Mouse (Mus musculus): ENCODE results near the gene Coro2a.

Coro2a gene

DNA sequence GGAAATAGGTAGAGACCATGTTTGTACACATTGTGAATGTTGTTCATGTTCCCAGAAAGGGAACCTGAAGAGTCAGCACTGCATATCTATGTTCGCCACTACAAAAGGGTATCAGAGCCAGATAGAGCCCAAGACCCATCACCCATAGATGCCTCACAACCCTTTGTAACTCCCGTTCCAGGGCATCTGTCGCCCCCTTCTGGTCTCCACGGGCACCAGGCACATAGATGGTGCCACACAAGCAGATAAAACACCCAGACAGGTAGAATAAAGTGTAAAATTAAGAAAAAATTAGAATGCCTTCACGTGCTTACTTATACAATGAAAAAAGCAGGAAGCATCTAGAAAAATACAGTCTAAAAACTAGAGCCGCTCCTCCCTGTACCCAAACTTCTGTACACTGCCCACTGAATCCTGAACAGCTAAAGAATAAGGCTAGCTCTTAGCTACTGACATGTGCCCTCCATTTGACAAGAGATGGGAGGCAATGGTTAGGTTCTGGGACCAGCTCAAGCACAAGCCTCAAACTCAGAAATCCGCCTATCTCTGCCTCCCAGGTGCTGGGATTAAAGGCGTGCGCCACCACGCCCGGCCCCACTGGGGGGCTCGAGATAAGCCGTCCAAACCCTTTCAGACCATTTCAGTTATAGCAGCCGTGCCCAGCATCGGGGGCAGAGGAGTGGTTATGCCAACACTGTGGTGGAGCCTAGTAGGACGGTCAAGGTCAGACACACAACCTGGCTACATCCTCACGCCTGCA is 75.0 kb downstream of the Coro2a start:
- DNase-seq (ENCODE audit: low spot score in 2 of 2): no peak

GRCm38 (mm10) chr4:46526226-46526625 is 75.8 kb downstream of the Coro2a start:
- no peak for DNase-seq (ENCODE audit: low spot score in 2 of 2)

- peak in 1 of 2 experiments; percentile 51 for DNase-seq (ENCODE audit: low spot score in 2 of 2)
Observed at GRCm38 (mm10) chr4:46523324-46523723, 78.7 kb downstream of the Coro2a start.

DNA sequence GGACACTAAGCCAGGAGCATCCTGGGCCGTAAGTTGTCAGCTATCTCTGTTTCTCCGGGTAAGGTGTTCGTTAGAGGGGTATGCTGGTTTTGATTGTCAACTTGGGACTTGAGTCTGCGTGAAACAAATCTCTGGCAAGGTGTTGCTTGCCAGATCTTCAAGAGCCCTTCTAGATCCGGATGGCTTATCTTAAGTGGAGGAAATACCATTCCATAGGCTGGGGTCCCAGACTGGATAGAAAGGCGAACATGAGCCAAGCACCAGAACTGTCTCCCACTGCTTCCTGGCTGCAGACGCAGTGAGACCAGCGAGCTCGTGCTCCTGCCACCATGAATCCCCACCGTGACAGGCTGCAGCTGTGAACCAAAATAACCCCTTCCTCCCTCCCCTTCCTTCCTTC is 80.5 kb downstream of the Coro2a start:
- no peak for DNase-seq (ENCODE audit: low spot score in 2 of 2)

GRCm38 (mm10) chr4:46520491-46520890 is 81.5 kb downstream of the Coro2a start:
- DNase-seq (ENCODE audit: low spot score in 2 of 2): no peak

DNA sequence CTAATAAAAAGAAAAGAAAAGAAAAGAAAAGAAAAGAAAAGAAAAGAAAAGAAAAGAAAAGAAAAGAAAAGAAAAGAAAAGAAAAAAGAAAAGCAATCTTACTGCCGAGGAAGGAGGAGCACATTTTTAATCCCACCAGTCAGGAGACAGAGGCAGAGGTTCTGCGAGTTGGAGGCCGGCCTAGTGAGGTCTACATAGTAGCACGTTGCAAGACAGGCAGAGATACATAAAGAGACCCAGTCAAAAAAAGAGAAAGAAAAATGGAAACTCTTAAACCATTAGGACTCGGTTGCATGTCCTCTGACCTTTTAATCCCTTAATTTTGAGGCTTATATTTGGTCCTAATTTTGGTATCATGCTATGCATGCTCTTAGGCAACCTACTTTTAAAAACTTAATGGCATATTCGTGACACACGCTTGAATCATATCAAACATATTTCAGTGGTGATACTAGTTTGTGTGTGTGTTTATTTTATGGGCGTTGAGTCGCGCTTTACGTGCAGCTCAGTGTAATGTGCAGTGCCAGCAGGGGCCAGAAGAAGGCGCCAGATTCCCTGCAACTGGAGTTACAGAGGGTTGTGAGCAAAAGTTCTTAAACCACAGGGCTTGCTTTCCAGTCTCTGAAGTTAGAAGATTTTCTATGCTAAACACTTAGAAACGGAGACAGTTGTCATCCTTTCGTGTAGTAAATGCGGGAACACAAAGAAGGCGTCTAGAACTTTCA is 94.1 kb downstream of the Coro2a start:
- peak; percentile 71 to 89 for DNase-seq (ENCODE audit: low spot score in 2 of 2)

DNA sequence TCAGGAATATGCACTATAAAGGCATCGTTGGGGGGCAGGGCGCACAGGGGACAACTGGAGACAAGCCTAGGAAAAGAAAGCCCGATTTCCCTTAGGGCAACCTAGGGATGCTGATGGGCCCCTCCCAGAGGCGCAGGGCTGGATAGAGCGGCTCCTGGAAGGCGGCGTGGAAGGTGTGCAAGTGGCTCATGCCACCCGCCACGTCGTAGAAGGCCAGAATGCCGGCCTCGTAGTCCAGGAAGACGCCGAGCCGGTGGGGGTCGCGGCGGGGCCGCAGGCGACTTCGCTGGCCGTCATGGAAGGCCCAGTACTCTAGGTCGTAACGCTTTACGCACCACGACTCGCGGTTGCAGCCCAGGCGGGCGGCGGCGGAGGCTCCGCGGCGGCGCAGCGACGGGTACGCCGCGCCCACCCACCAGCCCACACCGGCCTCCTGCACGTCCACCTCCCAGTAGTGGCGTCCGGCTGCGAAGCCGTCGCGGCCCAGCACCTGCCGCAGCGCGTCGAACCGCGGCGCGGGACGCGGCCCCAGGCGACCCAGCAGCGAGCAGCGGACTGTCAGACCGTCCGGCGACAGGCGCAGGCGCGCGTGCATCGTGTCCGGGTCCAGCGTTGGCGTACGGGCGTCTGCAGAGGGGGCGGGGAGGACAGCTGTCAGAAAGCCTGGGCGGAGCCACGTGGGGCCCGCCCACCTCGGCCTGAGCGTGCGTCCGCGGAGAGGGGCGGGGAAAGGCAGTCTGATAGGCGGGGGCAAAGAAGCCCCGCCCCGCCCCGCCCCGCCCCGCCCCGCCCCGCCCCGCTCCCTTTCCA is 95.0 kb downstream of the Coro2a start:
- DNase-seq (ENCODE audit: low spot score in 2 of 2): peak; percentile 95 to 96

- DNase-seq (ENCODE audit: low spot score in 2 of 2): no peak
Observed at GRCm38 (mm10) chr4:46505361-46506057, 96.5 kb downstream of the Coro2a start.

DNA sequence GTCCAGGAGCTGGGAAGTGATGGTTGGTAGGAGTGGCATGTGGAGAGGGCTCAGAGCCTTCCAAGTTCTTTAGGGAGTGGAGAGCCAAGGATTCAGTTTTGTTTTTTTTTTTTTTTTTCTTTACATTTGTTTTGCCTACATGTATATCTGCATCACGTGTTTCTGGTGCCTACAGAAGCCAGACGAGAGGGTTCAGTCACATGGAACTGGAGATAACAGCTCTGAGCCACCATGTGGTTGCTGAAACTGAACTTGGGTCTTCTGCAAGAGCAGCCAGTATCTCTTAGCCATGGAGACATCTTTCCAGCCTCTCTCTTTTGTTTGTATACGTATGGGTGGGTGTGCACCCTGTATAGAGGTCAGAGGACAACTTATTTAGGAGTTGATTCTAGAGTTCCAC is 98.1 kb downstream of the Coro2a start:
- no peak for DNase-seq (ENCODE audit: low spot score in 2 of 2)

- DNase-seq (ENCODE audit: low spot score in 2 of 2): no peak
Observed at GRCm38 (mm10) chr4:46502606-46503502, 99.1 kb downstream of the Coro2a start.

DNA sequence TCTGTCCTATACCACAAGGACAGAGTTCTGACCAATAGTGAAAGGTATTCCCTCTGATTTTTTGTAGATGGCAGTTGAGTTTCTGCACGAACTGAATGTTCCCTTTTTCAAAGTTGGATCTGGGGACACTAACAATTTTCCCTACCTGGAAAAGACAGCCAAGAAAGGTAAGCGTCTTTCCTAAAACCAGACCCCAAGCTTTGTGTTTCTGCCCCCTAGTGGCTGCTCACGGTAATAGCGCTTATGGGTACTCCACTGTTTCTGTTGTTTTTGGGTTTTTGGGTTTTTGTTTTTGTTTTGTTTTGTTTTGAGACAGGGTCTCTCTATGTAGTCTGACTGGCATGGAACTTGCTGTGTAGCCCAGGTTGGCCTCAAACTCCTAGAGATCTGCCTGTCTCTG is 103.0 kb downstream of the Coro2a start:
- no peak for DNase-seq (ENCODE audit: low spot score in 2 of 2)

- DNase-seq (ENCODE audit: low spot score in 2 of 2): no peak
Observed at GRCm38 (mm10) chr4:46498511-46498910, 103.5 kb downstream of the Coro2a start.

GRCm38 (mm10) chr4:46497286-46497892 is 104.6 kb downstream of the Coro2a start:
- peak; percentile 39 to 76 for DNase-seq (ENCODE audit: low spot score in 2 of 2)

- no peak for DNase-seq (ENCODE audit: low spot score in 2 of 2)
Observed at GRCm38 (mm10) chr4:46495543-46495942, 106.5 kb downstream of the Coro2a start.

- DNase-seq (ENCODE audit: low spot score in 2 of 2): no peak
Observed at GRCm38 (mm10) chr4:46493071-46493470, 108.9 kb downstream of the Coro2a start.

GRCm38 (mm10) chr4:46489028-46489925 is 112.7 kb downstream of the Coro2a start, which contains the start of gene Nans:
TSS of gene Nans (plus strand) at chr4:46489248.
- peak; percentile 93 to 96 for DNase-seq (ENCODE audit: low spot score in 2 of 2)

GRCm38 (mm10) chr4:46487348-46487747 is 114.7 kb downstream of the Coro2a start:
- DNase-seq (ENCODE audit: low spot score in 2 of 2): no peak

Measured in urinary bladder, postnatal 4 days (tissue).